Mouse (Mus musculus): ENCODE results near the gene Mrpl28.
"Not testable (repeated sequence)": the region's sequence is repeated elsewhere in the genome, so short reads cannot be mapped to it uniquely, and the experiment has no call there.

Gene Mrpl28

DNA sequence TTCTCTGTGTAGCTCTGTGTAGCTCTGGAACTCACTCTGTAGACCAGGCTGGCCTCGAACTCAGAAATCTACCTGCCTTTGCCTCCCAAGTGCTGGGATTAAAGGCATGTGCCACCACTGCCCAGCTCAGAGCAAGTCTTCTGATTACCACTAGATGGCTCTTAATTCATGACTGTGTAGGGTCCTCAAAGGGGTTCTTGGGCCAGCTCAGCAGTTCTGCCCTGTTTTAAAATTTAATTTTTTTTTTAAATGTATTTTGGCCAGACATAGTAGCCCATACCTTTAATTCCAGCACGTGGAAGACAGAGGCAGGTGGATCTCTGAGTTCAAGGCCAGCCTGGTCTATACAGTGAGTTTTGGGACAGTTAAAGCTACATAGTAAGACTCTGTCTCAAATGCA, 51.9 kb downstream of the Mrpl28 start:
- DNase-seq (ENCODE audit: low read depth, low spot score): not testable (repeated sequence)
